Mouse (Mus musculus) midbrain, embryonic 10.5 days (tissue): Measurements from ENCODE around the gene Lgals1. TPM values are rescaled to one million over a fixed set of nuclear protein-coding genes. Genes with fewer than 3 reads are reported as not detected.

ENCODE experiments used
- DNase-seq: peaks from one replicate; pipeline ENCODE4 v3.0.0-alpha.2; 2017; ENCODE audit warnings: low spot score
- H3K27ac ChIP-seq: fragments of 300-500 bp; sonication (generic); replicated peaks from 2 replicates; pipeline ENCODE4 v1.5.1; 2016; ENCODE audit warnings: mild to moderate bottlenecking
- H3K27me3 ChIP-seq: fragments of 300-500 bp; sonication (generic); 2 replicates; pipeline ENCODE4 v1.6.1; 2016; ENCODE audit warnings: low read depth, mild to moderate bottlenecking; ENCODE audit not compliant: poor library complexity, severe bottlenecking
- H3K36me3 ChIP-seq: fragments of 300-500 bp; sonication (generic); 2 replicates; pipeline ENCODE4 v1.6.1; 2016; ENCODE audit warnings: mild to moderate bottlenecking, moderate library complexity
- H3K4me1 ChIP-seq: fragments of 300-500 bp; sonication (generic); 2 replicates; pipeline ENCODE4 v1.6.1; 2016
- H3K4me3 ChIP-seq: fragments of 300-500 bp; sonication (generic); 2 replicates; pipeline ENCODE4 v1.5.1; 2016; ENCODE audit warnings: mild to moderate bottlenecking, moderate library complexity
- H3K9me3 ChIP-seq: fragments of 300-500 bp; sonication (generic); replicated peaks from 2 replicates; pipeline ENCODE4 v1.6.1; 2016; ENCODE audit warnings: mild to moderate bottlenecking
- WGBS: fragments of 180-500 bp; shearing (Covaris S2); methylation state at CpG from one replicate; pipeline ENCODE4 v1.1.7; 2016; 5-methylcytosine and 5-hydroxymethylcytosine counted together
- polyA plus RNA-seq: library from polyadenylated mRNA; unstranded; fragments of >200 nt; fragmentation: Nextera tagmentation; extraction: Ambion mirVana; gene quantifications from 2 replicates; pipeline ENCODE4 v1.2.1, GENCODE M21; 2016

Gene Lgals1
- polyA plus RNA-seq, 1 experiment from 2014 or later = 341 TPM

DNA sequence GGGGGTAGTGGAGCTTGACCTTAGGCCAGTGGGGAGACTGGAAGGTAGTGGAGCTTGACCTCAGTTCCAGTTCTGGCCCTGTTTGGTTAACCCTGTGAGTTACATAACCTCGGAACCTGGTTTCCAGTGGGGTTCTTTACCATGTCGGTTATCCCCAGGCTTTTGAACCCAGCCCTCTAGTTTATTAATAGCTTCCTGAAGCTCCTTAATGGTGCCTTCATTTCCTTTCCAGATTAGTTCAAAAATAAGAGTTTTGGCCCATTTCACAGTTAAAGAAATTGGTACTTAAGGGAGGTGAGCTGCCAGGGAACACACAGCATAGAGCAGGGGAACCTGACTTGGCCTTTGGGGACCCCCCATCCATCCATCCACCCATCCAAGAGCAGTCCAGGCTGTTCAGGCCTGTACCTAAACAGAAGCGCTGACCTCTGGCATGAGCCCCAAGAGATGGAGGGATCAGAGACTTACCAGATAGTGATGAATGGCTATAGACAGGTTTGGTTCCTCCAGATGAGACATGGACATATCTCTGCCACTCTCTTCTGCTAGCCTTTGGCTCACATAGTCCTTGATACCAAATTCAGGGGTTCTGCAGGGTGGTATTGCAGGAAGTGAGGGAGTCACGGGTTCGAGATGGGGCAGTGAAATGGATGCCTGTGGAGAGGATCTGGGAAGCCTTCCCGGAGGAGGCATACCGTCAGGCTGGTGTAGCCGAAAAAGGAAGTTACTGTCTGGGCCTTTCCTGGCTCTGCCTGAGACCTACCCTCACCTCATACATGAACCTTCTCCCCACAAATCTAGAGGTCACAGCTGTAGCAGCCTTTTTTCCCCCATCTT, 11.5 kb upstream of the Lgals1 start:
- WGBS = 55% methylated on average over 8 of the region's 8 CpGs
- H3K4me3 ChIP-seq = peak overlapping the region; percentile 91
- peaks cover 51% of the 10 kb centered on the region for H3K4me1 ChIP-seq
- H3K9me3 ChIP-seq = no peaks in the 10 kb centered on the region
- H3K27ac ChIP-seq = peak overlapping the region; percentile 95
- DNase-seq = no peak
- H3K27me3 ChIP-seq = no peaks in the 10 kb centered on the region
- peaks cover 45% of the 10 kb centered on the region for H3K36me3 ChIP-seq

GRCm38 (mm10) chr15:78915660-78916017, 10.9 kb upstream of the Lgals1 start:
- 10% methylated on average over 8 of the region's 8 CpGs for WGBS
- H3K9me3 ChIP-seq = no peaks in the 10 kb centered on the region
- DNase-seq = peak; percentile 75
- H3K4me1 ChIP-seq = peaks cover 51% of the 10 kb centered on the region
- H3K27me3 ChIP-seq = no peaks in the 10 kb centered on the region
- peak overlapping the region; percentile 91 for H3K4me3 ChIP-seq
- peaks cover 42% of the 10 kb centered on the region for H3K36me3 ChIP-seq
- H3K27ac ChIP-seq = peak overlapping the region; percentile 69

DNA sequence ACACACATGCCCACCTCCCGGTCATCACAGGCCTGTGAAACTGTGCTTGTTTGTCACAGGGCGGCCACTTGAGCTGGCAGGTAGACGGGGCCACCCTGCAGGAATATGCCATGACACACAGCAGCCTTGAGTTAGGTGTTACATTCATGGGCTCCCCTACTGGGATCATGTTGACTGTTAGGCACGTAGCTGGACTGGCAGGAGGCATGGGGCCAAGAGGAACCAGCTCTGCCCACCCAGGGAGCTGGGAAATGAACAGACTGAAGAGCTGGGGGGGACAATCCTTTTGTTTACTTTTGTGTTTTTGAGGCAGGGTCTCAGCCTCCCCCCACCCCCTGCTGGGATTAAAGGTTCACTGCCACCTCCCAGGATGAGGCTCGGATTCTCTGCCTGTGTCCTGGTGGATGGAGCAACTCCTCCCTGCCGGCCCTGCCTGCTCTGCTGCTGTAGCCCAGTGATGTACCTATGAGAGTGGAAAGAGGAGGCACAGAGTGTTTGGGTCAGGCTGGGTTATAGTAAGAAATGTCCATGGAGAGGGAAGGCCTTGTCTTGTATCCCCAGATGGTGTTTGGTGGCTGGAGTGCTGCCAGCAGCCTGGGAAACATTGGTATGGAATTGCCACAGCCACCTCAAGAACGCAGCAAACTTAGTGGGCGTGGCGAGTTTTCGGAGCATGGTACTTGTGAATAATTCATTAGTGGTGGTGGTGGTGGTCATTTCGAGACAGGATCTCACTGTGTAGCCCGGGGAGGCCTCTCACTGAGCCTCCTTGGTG, 10.3 kb upstream of the Lgals1 start:
- no peaks in the 10 kb centered on the region for H3K9me3 ChIP-seq
- peaks cover 50% of the 10 kb centered on the region for H3K4me1 ChIP-seq
- peak overlapping the region; percentile 91 for H3K4me3 ChIP-seq
- WGBS = 58% methylated on average over 12 of the region's 12 CpGs
- H3K27ac ChIP-seq = peak overlapping the region; percentile 69
- H3K27me3 ChIP-seq = no peaks in the 10 kb centered on the region
- no peak for DNase-seq
- H3K36me3 ChIP-seq = peaks cover 41% of the 10 kb centered on the region

GRCm38 (mm10) chr15:78918126-78918525, 8.4 kb upstream of the Lgals1 start:
- no peak overlapping the region for H3K4me3 ChIP-seq
- DNase-seq = no peak
- peaks cover 39% of the 10 kb centered on the region for H3K4me1 ChIP-seq
- H3K27ac ChIP-seq = no peak overlapping the region
- H3K9me3 ChIP-seq = no peaks in the 10 kb centered on the region
- no peaks in the 10 kb centered on the region for H3K27me3 ChIP-seq
- WGBS = 95% methylated on average over 23 of the region's 23 CpGs
- H3K36me3 ChIP-seq = peaks cover 41% of the 10 kb centered on the region

DNA sequence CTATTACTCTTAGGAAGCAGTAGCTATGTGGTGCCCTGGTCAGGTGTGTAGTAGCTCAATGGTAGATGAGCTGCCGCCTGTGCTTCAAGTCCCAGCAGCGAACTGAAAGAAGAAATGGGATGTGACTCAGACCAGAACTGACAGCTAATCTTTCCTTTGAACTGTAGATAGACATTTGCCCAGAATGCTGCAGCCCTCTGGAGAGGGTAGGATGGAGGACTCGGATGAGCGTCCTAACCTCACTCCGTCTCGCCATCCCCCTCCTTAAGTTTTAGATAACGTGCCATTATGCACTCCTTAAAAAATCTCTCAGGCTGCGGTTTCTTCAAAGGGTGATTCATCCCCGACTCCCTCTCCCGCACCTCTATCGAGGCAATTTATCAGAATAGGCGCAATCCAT, 6.6 kb upstream of the Lgals1 start:
- Histone ChIP-seq H3K27me3 (no peaks in the 10 kb centered on the region), H3K4me3 (no peak overlapping the region), H3K9me3 (no peaks in the 10 kb centered on the region), H3K36me3 (peaks cover 41% of the 10 kb centered on the region), H3K27ac (no peak overlapping the region), H3K4me1 (peaks cover 35% of the 10 kb centered on the region)
- DNase-seq = no peak
- WGBS = 88% methylated on average over 12 of the region's 12 CpGs

- Histone ChIP-seq H3K4me1 (peaks cover 41% of the 10 kb centered on the region), H3K36me3 (peaks cover 23% of the 10 kb centered on the region), H3K9me3 (no peaks in the 10 kb centered on the region), H3K27me3 (peaks cover 28% of the 10 kb centered on the region), H3K4me3 (no peak overlapping the region), H3K27ac (no peak overlapping the region)
- 85% methylated on average over 7 of the region's 7 CpGs for WGBS
- no peak for DNase-seq
These were observed 3.8 kb upstream of the Lgals1 start for GRCm38 (mm10) chr15:78922700-78923099.

DNA sequence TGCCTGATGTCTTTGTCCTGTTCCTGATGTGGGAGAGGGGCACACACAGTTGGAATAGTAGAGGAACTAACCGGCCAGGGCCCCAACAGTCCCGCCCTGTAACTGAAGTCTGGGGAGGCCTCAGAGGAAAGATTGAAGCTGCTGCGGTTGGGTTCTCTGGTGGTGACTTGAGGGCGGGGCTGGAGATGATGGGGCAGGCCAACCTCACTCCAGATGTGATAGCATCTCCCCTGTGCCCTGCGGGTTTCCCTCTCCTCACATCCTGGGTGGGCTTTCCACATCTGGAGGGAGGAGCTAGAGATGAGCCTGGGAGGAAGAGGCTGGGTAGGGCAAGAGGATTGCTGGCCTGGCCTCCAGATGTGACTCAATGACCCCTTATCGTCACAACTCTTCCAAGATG, 2.9 kb upstream of the Lgals1 start:
- H3K4me3 ChIP-seq = no peak overlapping the region
- no peaks in the 10 kb centered on the region for H3K9me3 ChIP-seq
- H3K27me3 ChIP-seq = peaks cover 34% of the 10 kb centered on the region
- no peak for DNase-seq
- 74% methylated on average over 6 of the region's 6 CpGs for whole genome bisulfite sequencing
- H3K27ac ChIP-seq = peak overlapping the region; percentile 59
- peaks cover 16% of the 10 kb centered on the region for H3K36me3 ChIP-seq
- H3K4me1 ChIP-seq = peaks cover 50% of the 10 kb centered on the region

- WGBS = 28% methylated on average over 8 of the region's 8 CpGs
These were observed 1.4 kb upstream of the Lgals1 start for GRCm38 (mm10) chr15:78925129-78925528.

GRCm38 (mm10) chr15:78927021-78927787, 679 bp downstream of the Lgals1 start:
- peaks cover 51% of the 10 kb centered on the region for H3K4me1 ChIP-seq
- DNase-seq = peak; percentile 33
- peak overlapping the region; percentile 84 for H3K27ac ChIP-seq
- no peaks in the 10 kb centered on the region for H3K9me3 ChIP-seq
- H3K36me3 ChIP-seq = no peaks in the 10 kb centered on the region; the same call in 1 of the 2 replicates
- H3K27me3 ChIP-seq = peaks cover 39% of the 10 kb centered on the region
- WGBS = 21% methylated on average over 15 of the region's 15 CpGs
- H3K4me3 ChIP-seq = peak overlapping the region; percentile 51

More at GRCm38 (mm10) chr15:78925129-78925528, 1.4 kb upstream of the Lgals1 start:
- Histone ChIP-seq H3K27ac (peak overlapping the region; percentile 84), H3K27me3 (peaks cover 39% of the 10 kb centered on the region), H3K36me3 (peaks cover 2% of the 10 kb centered on the region; the same call in 1 of the 2 replicates), H3K4me1 (peaks cover 51% of the 10 kb centered on the region), H3K9me3 (no peaks in the 10 kb centered on the region), H3K4me3 (0 out of 2 replicates have a peak overlapping the region, but pooled peaks have one; percentile 51)
- DNase-seq = no peak

GRCm38 (mm10) chr15:78927788-78928457, 1.4 kb downstream of the Lgals1 start:
- no peaks in the 10 kb centered on the region; the same call in 1 of the 2 replicates for H3K36me3 ChIP-seq
- peaks cover 39% of the 10 kb centered on the region for H3K27me3 ChIP-seq
- under 1% methylated on average over 35 of the region's 35 CpGs for WGBS
- peak; percentile 82 for DNase-seq
- no peaks in the 10 kb centered on the region for H3K9me3 ChIP-seq
- peak overlapping the region; percentile 51 for H3K4me3 ChIP-seq
- peak overlapping the region; percentile 84 for H3K27ac ChIP-seq
- peaks cover 51% of the 10 kb centered on the region for H3K4me1 ChIP-seq

- WGBS = 50% methylated on average over 8 of the region's 8 CpGs
- Histone ChIP-seq H3K27me3 (peaks cover 39% of the 10 kb centered on the region), H3K4me1 (peaks cover 48% of the 10 kb centered on the region), H3K9me3 (no peaks in the 10 kb centered on the region), H3K4me3 (peak overlapping the region; percentile 51), H3K27ac (peak overlapping the region; percentile 84), H3K36me3 (no peaks in the 10 kb centered on the region; the same call in 1 of the 2 replicates)
- no peak for DNase-seq
These were observed 2.0 kb downstream of the Lgals1 start for GRCm38 (mm10) chr15:78928539-78928938.

- H3K27ac ChIP-seq = no peak overlapping the region
These were observed 3.7 kb downstream of the Lgals1 start for GRCm38 (mm10) chr15:78930192-78930706.

More at GRCm38 (mm10) chr15:78930192-78930706, 3.7 kb downstream of the Lgals1 start:
- Histone ChIP-seq H3K36me3 (no peaks in the 10 kb centered on the region; the same call in 1 of the 2 replicates), H3K27me3 (peaks cover 36% of the 10 kb centered on the region), H3K4me1 (peaks cover 46% of the 10 kb centered on the region), H3K9me3 (no peaks in the 10 kb centered on the region), H3K4me3 (no peak overlapping the region)
- WGBS = 93% methylated on average over 6 of the region's 6 CpGs
- no peak for DNase-seq
